Mouse (Mus musculus) urinary bladder, postnatal 36 days (tissue): ENCODE results near the gene Olfml3.

Experiments
- DNase-seq, 2 experiments: peaks; one replicate each; pipeline ENCODE4 v3.0.0; 2022; ENCODE audit warnings: low spot score in 2 of 2, mixed read lengths in 1 of 2

The Olfml3 gene

DNA sequence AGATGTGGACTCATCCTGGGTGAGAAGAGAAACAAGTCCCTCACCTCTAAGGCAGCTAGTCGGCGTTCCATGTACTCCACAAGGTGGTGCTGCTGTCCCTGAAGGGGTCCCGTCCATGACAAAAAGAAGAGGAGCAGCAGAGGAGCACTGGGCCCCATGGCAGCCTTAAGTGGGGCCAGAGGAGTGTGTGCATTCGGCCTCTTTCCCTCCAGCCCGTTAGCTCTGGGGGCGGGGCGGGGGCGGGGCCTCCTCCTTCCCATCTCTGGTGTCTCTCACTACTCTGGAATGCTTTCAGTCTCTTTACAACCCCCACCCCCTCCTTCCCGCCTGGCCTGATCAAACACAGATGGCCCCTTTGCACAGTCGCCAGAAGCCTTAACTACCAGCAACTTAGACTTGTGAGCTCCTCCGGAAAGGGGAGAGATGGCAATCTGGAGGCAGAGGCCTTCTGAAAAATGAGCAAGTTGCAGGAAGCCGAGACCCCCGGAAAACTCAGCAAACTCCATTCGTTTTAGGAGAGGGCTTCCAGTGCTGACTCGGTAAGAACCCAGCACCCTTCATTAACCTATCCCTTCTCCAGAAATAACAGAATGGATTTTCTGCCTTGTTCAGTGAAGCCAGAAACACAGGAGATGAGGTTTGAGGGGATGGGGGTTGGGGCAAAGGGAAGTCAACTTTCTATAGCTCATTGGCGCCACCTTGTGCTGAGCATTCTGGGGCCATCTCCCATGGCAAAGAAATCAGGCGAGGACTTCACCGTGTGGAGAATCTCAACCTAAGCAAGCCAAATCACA is at the start of gene Olfml3:
Gene Olfml3 (minus strand): TSS at position 224 of the 794 bp plus-strand sequence.
- peak; percentile 81 to 84 for DNase-seq

DNA sequence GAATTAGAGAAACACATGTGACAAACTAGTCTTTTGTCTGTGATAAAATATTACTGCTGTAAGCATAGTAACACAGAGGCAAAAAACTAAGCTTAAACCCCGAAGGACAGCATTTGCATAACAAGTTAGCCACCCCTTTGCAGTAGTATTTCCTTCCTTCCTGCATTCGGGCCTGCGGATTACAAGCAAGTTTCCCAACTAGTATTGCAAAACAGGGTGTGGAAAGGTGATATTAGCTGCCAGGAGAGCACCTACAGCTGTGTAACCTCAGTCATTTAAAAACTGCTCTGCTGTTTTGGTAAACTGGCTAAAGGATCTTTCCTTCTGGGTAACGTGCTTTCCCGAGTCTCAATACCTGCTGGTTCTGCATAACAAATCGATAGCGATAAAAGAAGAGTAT is 49.4 kb upstream of the Olfml3 start:
- peak in 1 of 2 experiments; percentile 38 for DNase-seq

DNA sequence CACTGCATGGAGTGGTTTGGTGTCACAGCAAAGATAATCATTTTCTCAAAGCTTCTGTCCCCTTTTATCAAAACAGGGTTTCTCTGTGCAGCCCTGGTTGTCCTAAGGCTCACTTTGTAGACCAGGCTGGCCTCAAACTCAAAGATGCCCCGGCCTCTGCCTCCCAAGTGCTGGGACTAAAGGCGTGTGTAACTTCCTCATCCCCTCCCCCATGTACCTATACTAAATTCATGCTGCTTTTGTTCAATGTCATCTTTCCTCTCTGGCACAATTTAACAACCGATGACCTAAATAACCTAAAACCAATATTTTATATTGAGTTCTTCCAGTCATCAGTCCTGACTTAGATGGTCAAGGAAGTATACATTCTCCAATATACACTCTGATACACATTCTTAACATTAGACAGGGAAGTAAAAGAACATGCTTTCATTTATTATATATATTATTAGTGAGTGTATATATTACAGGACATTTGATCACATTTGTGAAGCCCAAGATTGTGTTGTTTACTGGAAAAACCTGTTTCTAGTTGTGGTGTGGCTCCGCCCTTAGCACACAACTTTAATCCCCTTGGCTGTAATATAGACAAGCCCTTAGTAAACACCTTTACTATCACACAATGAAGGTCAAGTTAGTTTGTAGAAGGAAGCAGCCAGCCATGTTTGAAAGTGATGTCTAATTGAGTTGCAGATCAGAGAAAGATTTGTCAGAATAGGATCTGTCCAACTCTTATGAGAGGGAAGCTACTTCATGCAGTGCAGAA is 45.2 kb upstream of the Olfml3 start:
- DNase-seq = no peak

DNA sequence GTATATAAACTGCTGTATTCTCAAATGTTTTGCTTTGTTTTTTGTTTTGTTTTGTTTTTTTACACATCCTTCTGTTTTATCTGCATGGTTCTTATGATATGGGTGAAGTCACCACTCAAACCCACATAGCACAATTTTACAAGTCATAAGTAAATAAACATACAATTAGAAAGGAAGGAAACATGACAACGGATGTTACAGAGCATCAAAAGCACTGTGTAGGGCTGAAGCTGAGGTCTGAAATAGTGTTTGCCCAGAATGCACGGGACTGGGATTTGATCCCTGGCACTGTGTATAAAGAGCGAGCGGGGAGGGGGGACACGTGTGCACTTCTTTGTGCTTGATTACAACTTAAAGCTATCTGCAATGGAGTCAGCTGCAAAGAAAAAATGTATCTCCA is 43.0 kb upstream of the Olfml3 start:
- DNase-seq = no peak

DNA sequence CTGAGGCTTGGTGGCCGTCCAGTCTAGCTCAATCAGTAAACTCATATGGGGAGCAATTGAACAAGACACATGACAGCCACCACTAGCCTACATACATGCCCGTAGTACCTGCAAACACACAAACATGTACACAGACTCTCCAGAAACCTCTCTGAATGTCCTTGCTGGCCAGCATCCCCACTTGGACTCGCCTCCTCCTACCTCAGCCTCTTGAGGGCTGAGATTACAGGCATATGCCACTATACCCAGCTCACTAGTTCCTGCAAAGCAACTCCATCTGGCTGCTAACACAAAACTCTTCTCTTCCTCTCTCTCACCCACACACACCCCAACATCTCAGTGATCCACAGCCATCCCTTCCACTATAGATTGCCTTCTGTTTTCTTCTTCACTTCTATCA is 42.5 kb upstream of the Olfml3 start:
- no peak for DNase-seq

DNA sequence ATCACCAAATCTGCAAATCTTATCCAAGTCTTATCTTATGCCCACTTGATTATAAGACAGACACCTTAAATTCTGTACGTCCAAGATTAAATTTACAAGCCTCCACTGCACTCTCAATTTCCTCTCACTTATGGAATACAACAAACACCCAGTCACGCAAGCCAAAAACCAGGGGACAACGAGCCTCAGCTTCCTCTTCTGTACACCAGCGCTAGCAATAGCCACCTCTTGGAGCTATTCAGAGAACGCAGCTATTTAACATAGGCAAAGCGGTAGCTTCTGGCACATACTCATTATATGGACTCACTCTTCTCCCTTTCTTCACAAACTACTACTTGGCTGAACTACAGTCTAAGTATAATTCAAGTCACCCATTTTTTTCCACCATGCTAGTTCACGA is 41.4 kb upstream of the Olfml3 start:
- DNase-seq = no peak

DNA sequence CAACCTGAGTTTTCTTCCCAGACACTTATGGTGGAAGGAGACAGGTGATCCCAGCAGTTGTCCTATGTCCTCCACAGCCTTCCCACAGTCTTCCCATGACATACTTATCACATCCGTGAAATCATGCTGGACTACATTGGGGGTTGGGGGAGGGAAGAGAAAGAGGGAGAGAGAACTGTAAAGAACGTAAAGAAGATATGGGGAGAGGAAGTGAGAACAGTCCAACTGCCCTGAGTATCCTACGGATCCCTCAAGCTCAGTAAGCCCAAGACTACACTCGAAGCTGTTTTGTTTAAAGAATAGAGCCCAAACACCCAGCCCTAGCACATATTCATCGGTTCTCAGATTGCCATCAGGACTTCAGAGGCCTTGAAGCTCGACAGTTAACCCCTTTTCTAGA is 40.9 kb upstream of the Olfml3 start:
- no peak for DNase-seq

DNA sequence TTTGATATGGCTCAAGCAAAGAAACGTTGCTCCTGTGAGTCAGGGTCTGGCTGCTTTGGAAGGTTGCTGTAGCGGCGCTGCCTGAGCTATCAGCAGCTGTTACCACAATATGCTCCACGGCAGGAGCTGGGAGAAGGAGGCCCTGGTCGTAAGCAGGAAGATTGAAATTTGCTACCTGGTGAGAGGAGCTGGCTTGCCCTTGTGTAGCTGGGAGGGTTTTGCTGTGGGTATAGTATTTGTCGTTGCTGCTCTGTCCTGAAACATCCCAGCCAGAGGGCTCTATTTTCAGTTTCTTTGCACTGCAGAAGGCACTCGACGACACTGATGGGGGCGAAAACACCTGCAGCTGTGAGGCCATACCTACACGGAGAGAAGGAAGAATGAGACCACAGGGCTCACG is 40.1 kb upstream of the Olfml3 start:
- no peak for DNase-seq

DNA sequence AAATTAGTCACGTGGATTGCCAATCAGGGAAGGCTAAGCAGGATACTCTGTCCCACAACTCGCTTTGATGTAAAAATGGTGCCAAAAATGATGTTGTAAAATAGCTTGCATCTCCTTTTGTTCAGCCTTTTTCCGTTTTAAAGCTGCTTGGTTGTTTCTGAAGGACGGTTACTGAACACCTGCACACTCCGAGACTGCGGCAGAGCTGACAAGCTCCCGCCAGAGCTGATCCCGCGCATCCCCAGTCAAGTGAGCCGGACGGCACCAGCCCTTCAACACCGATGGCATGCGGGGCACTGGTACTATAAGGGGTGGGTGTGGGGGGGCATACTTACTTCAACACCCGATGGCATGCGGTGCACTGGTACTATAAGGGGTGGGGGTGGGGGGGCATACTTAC is 36.2 kb upstream of the Olfml3 start:
- no peak for DNase-seq

DNA sequence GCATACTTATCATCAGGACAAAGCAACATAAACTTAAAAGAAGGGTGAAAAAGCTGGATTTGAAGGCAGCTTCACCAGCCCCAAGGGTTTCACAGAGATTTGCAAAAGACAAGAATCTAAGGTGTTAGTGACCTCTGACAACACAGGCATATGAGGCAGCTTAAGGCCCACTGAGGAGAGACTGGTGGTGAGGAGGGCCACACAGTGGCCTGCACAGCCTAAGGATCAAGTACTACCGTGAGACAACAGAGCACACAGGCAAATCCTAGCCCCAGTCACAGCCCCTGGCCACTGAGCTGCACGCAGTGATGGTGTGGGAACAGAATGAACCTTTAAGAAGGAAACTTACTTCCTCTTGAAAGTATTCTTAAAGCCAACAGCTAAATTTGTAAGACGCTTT is 35.7 kb upstream of the Olfml3 start:
- no peak for DNase-seq

DNA sequence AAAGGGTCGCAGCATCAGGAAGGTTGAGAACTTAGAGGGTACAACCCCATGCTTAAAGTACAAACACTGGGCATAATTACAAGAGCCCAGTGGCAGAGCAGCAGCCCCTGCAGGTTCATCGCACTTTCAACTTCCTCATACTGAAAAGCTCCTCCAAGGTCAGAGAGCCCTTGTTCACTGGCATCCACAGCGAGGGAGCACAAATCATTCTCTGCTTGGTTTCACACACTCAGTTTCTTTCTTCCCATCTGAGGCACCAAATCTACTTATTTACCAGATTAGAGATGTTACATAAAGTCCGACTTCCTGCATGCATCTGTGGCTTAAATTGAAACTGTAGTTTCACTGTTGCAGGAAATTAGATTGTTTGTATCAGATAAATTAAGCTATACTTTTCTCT is 35.0 kb upstream of the Olfml3 start:
- DNase-seq = no peak

DNA sequence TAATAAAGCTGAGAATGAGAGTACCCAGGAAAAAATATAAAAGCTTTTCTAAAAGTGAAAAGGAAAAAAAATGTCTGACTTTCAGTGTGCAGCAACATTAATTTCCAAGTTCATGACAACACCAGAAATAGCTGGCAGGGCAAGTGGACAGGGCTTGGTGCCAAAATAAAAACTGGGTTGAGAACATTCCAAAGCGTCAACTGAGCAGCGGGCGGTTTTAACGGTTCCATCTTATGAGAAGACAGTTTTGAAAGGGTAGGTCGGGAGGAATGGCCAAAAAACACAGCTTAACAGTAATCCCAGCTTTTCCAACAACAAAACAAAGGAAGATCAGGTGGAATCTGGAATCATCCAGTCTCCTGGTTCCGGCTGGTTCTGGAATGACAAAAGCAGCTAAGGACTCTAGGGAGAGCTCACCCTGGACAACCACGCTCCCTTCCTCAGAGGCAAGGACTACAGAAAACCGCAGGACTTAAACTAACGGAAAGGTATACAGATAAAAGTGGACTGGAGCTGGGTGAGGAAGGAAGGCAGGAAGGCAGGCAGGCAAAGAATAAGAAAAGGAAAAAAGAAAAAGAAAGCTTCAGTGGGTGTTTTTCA is 33.8 kb upstream of the Olfml3 start:
- peak; percentile 70 to 83 for DNase-seq

DNA sequence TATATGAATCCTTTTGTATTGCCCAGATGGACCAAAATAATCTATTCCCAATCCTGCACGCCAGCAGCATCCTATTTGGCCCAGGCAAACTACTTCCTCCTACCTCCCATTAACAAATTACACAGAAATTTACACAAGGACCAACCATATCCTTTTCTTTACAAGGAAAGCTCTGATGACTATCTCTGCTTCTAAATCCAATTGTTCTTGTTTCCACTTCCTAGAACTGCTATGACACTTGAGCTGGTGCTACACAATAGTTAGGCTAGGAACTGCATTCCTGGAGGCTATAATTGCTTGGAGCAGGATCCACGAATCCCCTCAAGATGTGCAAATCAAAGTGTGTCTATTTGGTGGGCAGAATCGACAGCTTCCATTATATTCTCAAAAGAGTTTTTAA is 29.0 kb upstream of the Olfml3 start:
- no peak for DNase-seq

DNA sequence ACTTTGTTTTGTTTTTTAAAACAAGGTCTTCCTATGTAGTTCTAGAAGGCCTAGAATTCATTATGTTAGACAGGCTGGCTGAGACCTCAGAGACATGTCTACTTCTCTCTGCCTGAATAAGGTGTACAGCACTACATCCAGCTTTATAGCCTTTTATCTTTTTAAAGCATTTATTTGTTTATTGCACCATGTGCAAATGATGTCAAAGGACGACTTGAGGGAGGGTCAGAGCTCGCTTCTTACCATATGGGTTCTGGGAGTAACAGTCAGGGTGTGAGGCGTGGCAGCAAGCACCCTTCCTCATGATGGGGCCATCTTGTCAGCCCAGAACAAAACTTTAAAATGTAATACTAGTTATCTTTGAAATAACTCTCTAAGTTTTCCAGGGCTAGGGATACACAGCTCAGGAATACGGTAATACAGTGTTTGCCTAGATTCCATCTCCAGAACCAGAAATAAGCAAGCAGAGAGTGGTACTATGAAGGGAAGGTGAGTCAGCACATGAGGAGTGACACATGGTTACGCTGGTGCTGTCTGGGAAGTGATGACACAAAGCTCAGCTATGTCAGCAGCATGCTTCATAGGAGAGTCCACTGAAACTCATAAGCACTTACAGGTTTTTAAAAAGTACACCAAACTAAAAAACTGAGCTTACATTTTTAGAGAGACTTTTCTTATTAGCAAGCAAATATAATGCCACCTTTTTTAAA is 21.6 kb upstream of the Olfml3 start:
- no peak for DNase-seq

DNA sequence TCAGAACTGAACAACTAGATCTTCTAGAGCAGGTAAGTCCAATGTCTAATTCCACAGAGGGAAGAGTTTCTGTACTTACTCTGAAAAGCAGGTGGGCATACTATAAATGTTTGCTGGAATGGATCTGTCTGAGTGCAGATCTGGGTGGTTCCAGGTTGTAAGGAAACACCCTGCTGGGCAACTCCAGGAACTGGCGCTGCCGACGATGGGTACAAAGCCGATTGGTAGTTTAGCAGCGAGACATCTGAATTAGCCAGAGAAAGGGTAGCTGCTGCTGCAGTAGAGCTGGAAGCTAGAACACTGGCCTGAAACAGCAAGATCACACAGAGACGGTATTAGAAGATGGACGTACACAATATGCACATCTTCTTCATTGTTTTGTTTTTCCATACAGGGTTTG is 20.7 kb upstream of the Olfml3 start:
- DNase-seq = no peak

DNA sequence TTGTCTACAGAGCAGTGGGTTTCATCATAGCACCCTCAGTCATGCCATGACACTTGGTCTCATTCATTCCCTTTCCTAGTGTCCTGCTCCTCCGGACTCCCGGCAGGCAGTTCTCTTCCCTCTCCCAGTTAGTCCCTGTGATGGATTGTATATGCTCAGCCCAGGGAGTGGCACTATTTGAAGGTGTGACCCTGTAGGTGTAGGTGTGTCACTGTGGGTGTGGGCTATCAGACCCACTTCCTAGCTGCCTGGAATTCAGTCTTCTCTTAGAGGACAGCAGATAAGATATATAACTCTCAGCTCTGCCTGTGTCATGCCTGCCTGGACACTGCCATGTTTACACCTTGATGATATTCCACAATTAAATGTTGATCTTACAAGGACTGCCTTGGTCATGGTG is 19.1 kb upstream of the Olfml3 start:
- DNase-seq = no peak

DNA sequence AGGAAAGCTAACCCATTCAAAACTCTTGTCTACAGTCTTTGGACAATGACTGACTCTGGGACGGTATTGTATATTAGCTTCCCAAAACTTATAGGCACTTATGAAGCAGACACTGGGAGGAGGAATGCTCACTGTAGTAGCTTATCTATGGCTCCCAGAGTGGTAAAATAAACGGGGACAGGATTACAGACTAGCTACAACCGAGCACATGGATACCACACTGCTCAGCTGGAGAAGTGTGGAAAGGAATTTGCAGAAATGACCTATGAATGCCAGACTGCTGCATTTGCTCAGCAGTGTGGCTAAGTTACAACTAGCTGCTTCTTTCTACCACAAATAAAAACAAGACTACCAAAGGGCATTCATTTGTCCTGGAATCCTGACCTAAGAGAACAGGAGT is 17.6 kb upstream of the Olfml3 start:
- DNase-seq = no peak

DNA sequence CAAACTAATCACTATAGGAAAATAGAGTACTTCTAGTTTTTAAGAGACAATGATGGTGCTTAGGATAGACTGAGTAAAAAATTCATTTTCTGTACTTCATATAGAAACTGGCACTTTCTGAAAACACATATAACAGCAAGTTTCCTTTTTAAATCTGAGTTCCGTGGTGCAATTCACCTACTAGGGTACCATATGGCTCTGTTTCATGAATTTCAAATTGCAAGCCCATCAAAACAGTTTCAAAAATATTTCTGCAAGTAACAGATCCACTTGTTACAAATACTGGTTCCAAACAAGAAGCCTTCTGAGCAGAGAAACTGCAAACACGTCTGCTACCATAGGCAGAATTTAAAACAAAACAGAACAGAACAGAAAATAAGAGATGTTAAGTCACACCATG is 13.8 kb upstream of the Olfml3 start:
- DNase-seq = no peak

DNA sequence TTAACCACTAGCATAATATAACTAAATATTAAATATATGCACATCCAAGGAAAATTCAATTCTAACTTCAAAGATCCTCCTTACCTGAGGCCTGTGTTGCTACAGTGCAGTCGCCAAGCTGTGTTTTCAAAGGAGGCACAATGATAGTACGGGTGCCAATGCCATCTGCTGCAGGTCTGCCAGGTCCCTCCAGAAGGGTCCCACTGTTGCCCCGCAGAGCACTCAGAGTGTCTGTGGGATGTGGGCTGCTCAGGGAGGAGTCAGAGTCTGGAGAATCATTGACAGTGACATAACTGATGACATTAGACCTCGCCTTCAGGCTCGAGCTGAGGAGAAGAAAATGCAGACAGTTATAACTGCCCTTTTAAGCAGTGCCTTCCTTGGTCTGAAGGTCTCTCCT is 8.9 kb upstream of the Olfml3 start:
- DNase-seq = no peak

DNA sequence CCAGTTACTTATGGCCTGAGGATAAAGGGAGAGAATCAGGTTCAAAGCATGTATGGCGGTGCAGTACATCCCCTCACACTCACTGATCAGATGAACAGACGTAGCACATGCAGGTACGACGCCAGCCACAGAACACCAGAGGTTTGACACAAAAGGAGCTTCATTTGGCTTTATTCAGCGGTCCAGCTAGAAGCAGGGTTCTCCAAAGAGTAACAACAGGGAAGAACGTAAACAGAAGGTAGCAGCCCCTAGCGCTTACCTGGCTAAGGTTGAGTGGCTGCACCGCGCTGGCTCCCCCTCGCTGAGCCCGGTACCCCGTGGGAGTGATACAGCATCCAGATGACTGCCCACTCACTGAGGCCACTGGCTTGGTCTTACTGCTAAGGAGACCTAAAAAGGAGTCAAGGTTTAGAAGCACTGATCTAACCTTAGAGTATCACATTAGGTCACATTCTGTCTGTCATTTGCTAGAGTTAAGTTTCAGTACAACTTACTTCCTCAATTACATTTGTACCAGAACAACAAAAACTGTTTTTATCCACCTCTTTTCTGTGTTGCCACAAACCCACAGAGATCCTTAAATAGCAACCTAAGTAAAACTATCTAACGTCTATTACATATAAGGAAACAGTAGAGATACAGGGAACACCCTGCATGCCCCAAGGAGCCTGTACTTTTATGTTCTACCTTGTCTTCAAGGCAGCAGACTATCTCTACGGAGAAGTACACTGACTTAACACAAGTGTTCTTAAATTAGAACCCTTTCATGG is 7.4 kb upstream of the Olfml3 start:
- DNase-seq = no peak

DNA sequence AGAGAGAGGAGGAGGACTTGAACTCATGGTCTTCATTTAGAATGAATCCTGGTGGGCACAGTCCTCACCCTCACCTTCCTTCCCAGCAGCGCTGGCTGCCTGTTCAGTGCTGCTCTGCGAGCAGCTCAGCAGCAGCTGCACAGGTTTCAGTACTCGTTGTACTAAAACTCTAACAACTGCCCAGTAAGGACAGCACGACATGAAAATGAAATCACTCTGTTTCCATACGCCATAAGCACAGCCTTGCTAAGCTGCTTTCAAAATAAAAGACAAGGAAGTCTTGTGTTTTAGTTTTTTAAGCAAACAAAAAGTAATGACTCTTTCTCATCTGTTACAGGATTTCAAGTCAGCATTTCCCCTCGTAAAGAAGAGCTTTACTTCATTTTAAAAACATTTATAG is 5.4 kb upstream of the Olfml3 start:
- no peak for DNase-seq

DNA sequence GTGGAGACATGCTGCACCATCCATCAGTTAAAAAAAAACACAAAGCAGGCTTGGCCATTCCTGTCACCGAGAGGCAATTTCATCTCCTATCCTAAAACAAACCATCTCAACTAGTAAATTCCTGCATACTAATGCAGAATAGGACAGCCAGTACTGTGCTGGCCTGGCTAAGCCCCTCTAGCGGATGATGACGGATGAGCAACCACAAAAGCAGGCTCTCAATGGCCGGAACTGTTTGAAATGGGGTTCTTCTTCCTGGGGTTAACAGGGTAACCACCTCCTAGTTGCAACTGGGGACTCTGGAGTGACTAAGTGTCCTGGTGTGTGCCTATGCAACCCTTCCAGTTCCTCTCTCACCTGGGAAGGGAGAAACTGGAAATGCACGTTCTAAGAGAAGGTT is 2.5 kb upstream of the Olfml3 start:
- DNase-seq = no peak
